Mouse (Mus musculus) lung, postnatal 0 days (tissue): ENCODE data around the gene 2610528J11Rik.

Experiments used
- CTCF ChIP-seq: IDR thresholded peaks from 2 replicates; pipeline ENCODE4 v1.5.1; 2016; ENCODE audit warnings: antibody characterized with exemption, mild to moderate bottlenecking
- EP300 ChIP-seq: IDR thresholded peaks from 2 replicates; pipeline ENCODE4 v1.6.1; 2016; ENCODE audit warnings: antibody characterized with exemption, mild to moderate bottlenecking, control low read depth

DNA sequence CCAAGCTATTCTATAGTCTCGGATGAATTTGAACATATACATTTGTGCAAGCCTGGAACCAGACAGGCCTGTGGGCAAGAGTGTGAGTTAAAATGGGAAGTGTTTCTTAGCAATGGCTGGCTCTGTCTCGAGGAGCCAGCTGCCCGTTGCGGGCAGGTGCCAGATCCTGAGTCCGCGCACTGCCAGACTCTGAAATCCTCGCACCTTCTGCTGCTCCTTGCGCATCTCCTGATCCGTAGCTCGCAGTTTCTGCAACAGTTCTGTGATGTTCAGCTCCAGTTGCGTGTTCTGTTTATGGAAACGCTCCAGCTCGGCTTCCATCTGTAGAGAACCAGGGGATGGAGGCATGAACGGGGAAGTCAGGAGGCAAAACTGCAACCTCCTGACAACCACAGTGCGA lies 44.6 kb downstream of the 2610528J11Rik start:
- TF ChIP-seq CTCF: no peak
- TF ChIP-seq EP300: no peak
